Mouse (Mus musculus) kidney, embryonic 14.5 days (tissue): ENCODE results near the gene Bcor. TPM values are rescaled to one million over a fixed set of nuclear protein-coding genes. Genes with fewer than 3 reads are reported as not detected.

ENCODE experiments used
- ATAC-seq: fragments of 200-750 bp; cut with Nextera tagmentation; 2 replicates; pipeline ENCODE4 v1.8.0; 2017; ENCODE audit warnings: moderate number of reproducible peaks, mild to moderate bottlenecking, moderate TSS enrichment, moderate library complexity; ENCODE audit not compliant: low FRiP score, low TSS enrichment
- H3K27ac ChIP-seq: fragments of 300-500 bp; sonication (generic); 2 replicates; pipeline ENCODE4 v1.5.1; 2014; ENCODE audit warnings: low read depth, mild to moderate bottlenecking, low read length, moderate library complexity, mixed read lengths
- H3K27me3 ChIP-seq: fragments of 300-500 bp; sonication (generic); 2 replicates; pipeline ENCODE4 v1.6.1; 2014; ENCODE audit warnings: mild to moderate bottlenecking, low read length; ENCODE audit not compliant: control insufficient read depth, insufficient read depth
- H3K36me3 ChIP-seq: fragments of 300-500 bp; sonication (generic); 2 replicates; pipeline ENCODE4 v1.6.1; 2014; ENCODE audit warnings: low read length, mixed read lengths; ENCODE audit not compliant: control insufficient read depth, insufficient read depth
- H3K4me1 ChIP-seq: fragments of 300-500 bp; sonication (generic); 2 replicates; pipeline ENCODE4 v1.6.1; 2014; ENCODE audit warnings: low read length, mixed read lengths; ENCODE audit not compliant: control insufficient read depth, insufficient read depth
- H3K4me2 ChIP-seq: fragments of 300-500 bp; sonication (generic); replicated peaks from 2 replicates; pipeline ENCODE4 v1.6.1; 2014; ENCODE audit warnings: low read depth, mild to moderate bottlenecking, low read length
- H3K4me3 ChIP-seq: fragments of 300-500 bp; sonication (generic); 2 replicates; pipeline ENCODE4 v1.5.1; 2014; ENCODE audit warnings: mild to moderate bottlenecking, low read length
- H3K9ac ChIP-seq: fragments of 300-500 bp; sonication (generic); 2 replicates; pipeline ENCODE4 v1.6.1; 2014; ENCODE audit warnings: low read depth, mild to moderate bottlenecking, low read length, moderate library complexity
- H3K9me3 ChIP-seq: fragments of 300-500 bp; sonication (generic); 2 replicates; pipeline ENCODE4 v1.6.1; 2016; ENCODE audit warnings: low read length; ENCODE audit not compliant: control insufficient read depth
- WGBS: fragments of 180-500 bp; shearing (Covaris S2); extraction: QIAGEN DNeasy Blood & Tissue Kit; methylation state at CpG from one replicate; pipeline ENCODE4 v1.1.7; 2014; 5-methylcytosine and 5-hydroxymethylcytosine counted together
- polyA plus RNA-seq: library from polyadenylated mRNA; unstranded; fragments of >200 nt; fragmentation: Nextera tagmentation; extraction: Ambion mirVana; gene quantifications from 2 replicates; pipeline ENCODE4 v1.2.1, GENCODE M21; 2014

The Bcor gene
- polyA plus RNA-seq, 1 experiment from 2014 or later: 24.1 TPM

GRCm38 (mm10) chrX:12137121-12137521 lies 23.0 kb downstream of the Bcor start:
- peak overlapping the region; percentile 29; the same call in 1 of the 2 replicates for H3K9ac ChIP-seq
- no peak for ATAC-seq
- 0 out of 2 replicates have a peak overlapping the region, but pooled peaks have one; percentile 26 for H3K27ac ChIP-seq
- peaks cover 30% of the 10 kb centered on the region for H3K27me3 ChIP-seq
- H3K9me3 ChIP-seq: no peaks in the 10 kb centered on the region
- H3K4me2 ChIP-seq: peak overlapping the region; percentile 61
- peaks cover 14% of the 10 kb centered on the region; the same call in 1 of the 2 replicates for H3K4me1 ChIP-seq
- no peaks in the 10 kb centered on the region for H3K36me3 ChIP-seq
- 3% methylated on average over 24 of the region's 25 CpGs for WGBS
- H3K4me3 ChIP-seq: peak overlapping the region; percentile 34

DNA sequence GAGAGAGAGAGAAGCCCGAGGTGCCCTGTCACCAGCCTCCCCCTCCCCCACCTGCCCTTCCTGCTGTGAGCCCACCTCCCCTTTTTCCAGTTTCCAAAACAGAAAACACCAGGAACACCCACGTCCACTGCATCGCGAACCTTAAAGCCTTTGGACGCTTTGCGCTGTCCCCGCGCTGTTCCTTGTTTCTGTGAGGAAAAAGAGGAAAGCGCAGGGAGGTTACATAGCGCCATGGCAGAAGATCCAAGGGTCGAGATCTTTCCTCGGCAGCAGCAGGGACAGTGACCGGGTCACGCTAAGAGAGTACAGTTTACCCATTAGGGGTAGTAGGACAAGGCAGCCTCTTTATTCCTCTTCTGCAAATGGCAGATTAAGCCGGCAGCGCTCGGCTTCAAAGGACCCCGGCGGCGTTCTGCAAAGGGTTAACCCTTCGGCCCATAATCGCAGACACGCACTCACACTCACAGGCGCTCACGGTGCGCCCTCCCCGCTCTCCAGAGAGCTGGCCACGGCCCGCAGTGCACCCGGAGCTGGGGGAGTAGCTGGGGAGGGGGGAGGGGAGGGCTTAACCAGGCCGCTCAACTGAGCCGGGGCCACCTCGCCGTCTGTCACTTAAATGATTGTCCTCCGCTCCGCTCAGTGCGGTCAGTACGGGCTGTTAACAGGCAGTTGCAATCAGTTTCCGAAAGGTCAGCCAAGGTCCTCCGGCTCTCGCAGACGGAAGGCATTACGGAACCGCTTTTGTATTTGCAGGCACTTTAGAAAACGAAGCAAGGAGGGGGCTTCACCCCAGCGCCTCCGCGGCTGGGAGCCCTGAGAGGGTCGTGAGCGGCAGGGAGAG lies 23.7 kb downstream of the Bcor start:
- H3K36me3 ChIP-seq: no peaks in the 10 kb centered on the region
- peak overlapping the region; percentile 29; the same call in 1 of the 2 replicates for H3K9ac ChIP-seq
- H3K4me1 ChIP-seq: peaks cover 14% of the 10 kb centered on the region; the same call in 1 of the 2 replicates
- WGBS: 3% methylated on average over 50 of the region's 50 CpGs
- H3K27me3 ChIP-seq: peaks cover 34% of the 10 kb centered on the region
- ATAC-seq: peak; percentile 32; the same call in 1 of the 2 replicates
- peak overlapping the region; percentile 43; the same call in 1 of the 2 replicates for H3K27ac ChIP-seq
- H3K4me3 ChIP-seq: peak overlapping the region; percentile 34
- peak overlapping the region; percentile 61 for H3K4me2 ChIP-seq
- no peaks in the 10 kb centered on the region for H3K9me3 ChIP-seq

DNA sequence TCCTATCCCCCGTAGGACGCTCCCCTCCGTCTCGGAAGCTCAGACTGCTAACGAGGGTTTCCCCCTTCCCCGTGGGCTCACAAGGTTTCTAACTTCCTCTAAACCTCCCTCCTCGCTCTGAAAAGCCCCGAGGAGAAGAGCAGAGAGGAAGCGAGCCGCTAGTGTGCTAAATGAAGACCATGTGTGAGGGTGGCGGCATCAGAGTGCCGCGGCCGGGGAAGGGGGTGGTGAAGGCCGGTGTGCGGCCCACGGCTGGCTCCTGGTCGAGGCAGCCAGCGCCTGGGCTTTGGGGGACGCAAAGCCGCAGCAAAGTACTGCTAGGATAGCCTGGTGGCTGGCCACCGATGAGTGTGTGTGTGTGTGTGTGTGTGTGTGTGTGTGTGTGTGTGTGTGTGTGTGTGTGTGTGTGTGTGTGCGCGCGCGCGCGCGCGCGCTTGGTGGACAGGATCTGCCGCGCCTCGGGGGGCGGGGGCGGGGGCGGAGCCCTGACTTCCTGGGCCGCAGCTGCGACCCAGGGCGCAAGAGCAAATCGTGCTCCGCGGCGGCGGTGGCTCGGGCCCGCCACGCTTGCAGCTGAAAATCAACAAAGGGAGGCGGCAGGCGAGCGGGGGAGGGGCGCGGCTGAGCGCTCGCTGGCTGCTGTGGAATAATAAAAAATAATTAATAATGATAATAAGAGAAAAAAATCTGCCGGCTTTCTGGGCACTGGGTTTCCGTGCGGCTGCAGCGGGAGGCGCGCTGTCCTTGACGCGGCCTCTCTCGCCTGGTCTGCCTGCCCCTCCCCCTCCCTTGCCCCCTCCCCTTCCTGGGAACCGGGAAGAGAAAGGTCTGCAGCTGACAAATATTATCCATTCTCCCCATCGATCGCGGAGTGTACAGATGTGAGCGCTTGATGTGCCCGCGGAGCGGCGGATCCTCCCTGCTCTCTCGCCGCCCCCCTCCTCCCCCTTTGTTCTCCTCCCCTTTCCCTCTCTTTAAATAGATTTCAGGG lies 24.7 kb downstream of the Bcor start:
- ATAC-seq: peak; percentile 11; the same call in 1 of the 2 replicates
- Histone ChIP-seq H3K9me3 (no peaks in the 10 kb centered on the region), H3K4me2 (peak overlapping the region; percentile 61), H3K4me1 (peaks cover 17% of the 10 kb centered on the region; the same call in 1 of the 2 replicates), H3K36me3 (no peaks in the 10 kb centered on the region), H3K27ac (peak overlapping the region; percentile 56; the same call in 1 of the 2 replicates), H3K4me3 (peak overlapping the region; percentile 34), H3K9ac (peak overlapping the region; percentile 50; the same call in 1 of the 2 replicates), H3K27me3 (peaks cover 39% of the 10 kb centered on the region)
- WGBS: 2% methylated on average over 50 of the region's 75 CpGs

GRCm38 (mm10) chrX:12134541-12134940 lies 25.6 kb downstream of the Bcor start:
- Histone ChIP-seq H3K4me1 (peaks cover 19% of the 10 kb centered on the region; the same call in 1 of the 2 replicates), H3K9ac (no peak overlapping the region), H3K9me3 (no peaks in the 10 kb centered on the region), H3K27ac (no peak overlapping the region), H3K4me3 (peak overlapping the region; percentile 34; the same call in 1 of the 2 replicates), H3K27me3 (peaks cover 41% of the 10 kb centered on the region), H3K36me3 (no peaks in the 10 kb centered on the region), H3K4me2 (peak overlapping the region; percentile 61)
- ATAC-seq: no peak
- 5% methylated on average over 19 of the region's 19 CpGs for whole genome bisulfite sequencing

- WGBS: 4% methylated on average over 21 of the region's 21 CpGs
- H3K27ac ChIP-seq: peak overlapping the region; percentile 71; the same call in 1 of the 2 replicates
- H3K9me3 ChIP-seq: no peaks in the 10 kb centered on the region
- H3K4me2 ChIP-seq: peak overlapping the region; percentile 61
- H3K9ac ChIP-seq: peak overlapping the region; percentile 12; the same call in 1 of the 2 replicates
- H3K4me3 ChIP-seq: peak overlapping the region; percentile 21
- no peak for ATAC-seq
- H3K27me3 ChIP-seq: peaks cover 47% of the 10 kb centered on the region
- H3K36me3 ChIP-seq: no peaks in the 10 kb centered on the region
- peaks cover 19% of the 10 kb centered on the region; the same call in 1 of the 2 replicates for H3K4me1 ChIP-seq
Measured at GRCm38 (mm10) chrX:12133836-12134431, 26.2 kb downstream of the Bcor start.

GRCm38 (mm10) chrX:12133178-12133835 lies 26.8 kb downstream of the Bcor start:
- 1% methylated on average over 44 of the region's 49 CpGs for WGBS

DNA sequence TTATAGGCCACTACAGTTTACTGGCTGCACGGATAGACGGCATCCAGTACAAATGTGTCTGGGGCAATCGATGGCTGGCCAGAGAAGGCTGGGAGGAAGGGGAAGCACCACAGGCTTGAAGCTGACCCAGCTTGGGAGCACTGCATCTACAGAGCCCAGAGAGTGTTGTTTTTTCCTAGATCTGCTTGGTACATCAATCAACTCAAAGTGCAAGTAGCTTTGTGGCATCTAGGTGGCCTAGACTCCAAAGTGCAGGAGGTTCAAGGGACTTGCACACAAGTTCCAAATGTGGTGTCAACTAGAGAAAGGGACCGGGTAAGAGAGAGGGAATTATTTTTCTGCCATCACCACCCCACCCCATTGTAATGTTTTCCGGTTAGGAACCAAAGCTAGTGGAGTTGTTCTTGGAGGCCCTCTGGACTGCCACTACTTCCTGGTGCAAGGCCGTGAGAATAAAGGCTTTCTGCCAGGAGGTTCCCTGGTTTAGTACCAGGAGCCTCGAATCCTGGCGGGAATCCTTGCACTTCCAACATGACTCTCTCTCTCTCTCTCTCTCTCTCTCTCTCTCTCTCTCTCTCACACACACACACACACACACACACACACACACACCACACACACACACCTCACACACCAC lies 27.5 kb downstream of the Bcor start:
- Histone ChIP-seq H3K4me2 (no peak overlapping the region), H3K4me3 (no peak overlapping the region), H3K36me3 (no peaks in the 10 kb centered on the region), H3K27me3 (peaks cover 53% of the 10 kb centered on the region), H3K9ac (no peak overlapping the region), H3K4me1 (peaks cover 15% of the 10 kb centered on the region; the same call in 1 of the 2 replicates), H3K9me3 (no peaks in the 10 kb centered on the region), H3K27ac (peak overlapping the region; percentile 71; the same call in 1 of the 2 replicates)
- 20% methylated on average over 8 of the region's 8 CpGs for WGBS
- no peak for ATAC-seq

More at GRCm38 (mm10) chrX:12133178-12133835, 26.8 kb downstream of the Bcor start:
- no peaks in the 10 kb centered on the region for H3K9me3 ChIP-seq
- peaks cover 20% of the 10 kb centered on the region; the same call in 1 of the 2 replicates for H3K4me1 ChIP-seq
- H3K36me3 ChIP-seq: no peaks in the 10 kb centered on the region
- H3K4me3 ChIP-seq: peak overlapping the region; percentile 21
- peak overlapping the region; percentile 12; the same call in 1 of the 2 replicates for H3K9ac ChIP-seq
- peak; percentile 69 for ATAC-seq
- H3K27ac ChIP-seq: peak overlapping the region; percentile 71; the same call in 1 of the 2 replicates
- peaks cover 52% of the 10 kb centered on the region for H3K27me3 ChIP-seq
- H3K4me2 ChIP-seq: peak overlapping the region; percentile 61
